Mouse (Mus musculus) frontal cortex, adult 2 months (tissue): ENCODE measurements around the gene Rab28. TPM values are rescaled to one million over a fixed set of nuclear protein-coding genes. Genes with fewer than 3 reads are reported as not detected.

Source experiments
- DNase-seq, 2 experiments: peaks; one replicate each; pipeline ENCODE4 v3.0.0; 2022; ENCODE audit warnings: low spot score in 1 of 2; ENCODE audit errors: extremely low spot score in 1 of 2
- polyA plus RNA-seq: library from polyadenylated mRNA; depleted of rRNA; stranded (reverse); fragments of >200 nt; gene quantifications from 2 replicates; pipeline ENCODE4 v1.2.3, GENCODE M21; 2012; rRNA removed

The Rab28 gene
- polyA plus RNA-seq, 1 experiment = 82.0 TPM

GRCm38 (mm10) chr5:41627224-41628144 lies 80.5 kb downstream of the Rab28 start:
- DNase-seq = peak in 1 of 2 experiments; percentile 12

DNA sequence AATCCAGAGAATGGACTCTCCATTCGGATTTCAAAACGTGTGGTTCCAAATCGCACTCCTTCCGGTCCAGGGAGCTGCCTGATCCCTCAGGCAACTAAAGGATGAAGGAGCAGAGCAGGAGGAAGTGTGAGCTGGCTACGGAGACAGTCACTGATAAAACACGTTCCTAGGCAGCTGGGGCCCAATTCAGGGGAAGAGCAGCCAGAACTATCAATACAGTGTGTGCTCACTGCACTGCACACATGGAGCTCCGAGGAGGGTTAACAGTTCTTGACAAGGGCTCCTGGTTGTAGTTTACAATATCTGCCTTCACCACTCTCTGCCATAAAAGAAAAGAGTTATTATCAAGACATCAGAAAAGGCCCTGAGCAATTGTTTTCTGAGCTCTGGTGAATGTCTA lies 82.4 kb downstream of the Rab28 start:
- no peak for DNase-seq

DNA sequence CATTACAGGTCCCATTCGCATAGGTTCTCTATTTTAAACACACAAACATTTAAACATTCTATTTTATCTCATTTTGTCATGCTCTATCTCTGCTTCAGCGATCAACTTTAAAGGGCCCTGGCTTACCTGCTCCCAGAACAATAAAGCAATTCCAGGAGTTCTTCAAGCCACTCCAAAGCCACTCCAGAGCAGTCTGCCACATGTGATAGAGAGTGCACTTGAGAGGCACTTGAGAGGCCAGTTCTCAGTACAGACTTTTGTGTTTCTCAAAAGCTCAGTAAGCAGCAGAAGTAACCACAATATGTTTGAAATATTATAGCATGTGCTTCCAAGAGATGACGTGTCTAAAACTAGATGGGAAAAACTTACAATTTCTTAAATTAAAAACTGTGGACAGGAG lies 86.2 kb downstream of the Rab28 start:
- DNase-seq = no peak

GRCm38 (mm10) chr5:41618966-41619365 lies 89.0 kb downstream of the Rab28 start:
- peak; percentile 30 to 51 for DNase-seq

- DNase-seq = peak in 1 of 2 experiments; percentile 71
These were observed 97.4 kb downstream of the Rab28 start for GRCm38 (mm10) chr5:41610447-41611030.

- peak in 1 of 2 experiments; percentile 22 for DNase-seq
These were observed 111.5 kb downstream of the Rab28 start for GRCm38 (mm10) chr5:41596242-41597117.

DNA sequence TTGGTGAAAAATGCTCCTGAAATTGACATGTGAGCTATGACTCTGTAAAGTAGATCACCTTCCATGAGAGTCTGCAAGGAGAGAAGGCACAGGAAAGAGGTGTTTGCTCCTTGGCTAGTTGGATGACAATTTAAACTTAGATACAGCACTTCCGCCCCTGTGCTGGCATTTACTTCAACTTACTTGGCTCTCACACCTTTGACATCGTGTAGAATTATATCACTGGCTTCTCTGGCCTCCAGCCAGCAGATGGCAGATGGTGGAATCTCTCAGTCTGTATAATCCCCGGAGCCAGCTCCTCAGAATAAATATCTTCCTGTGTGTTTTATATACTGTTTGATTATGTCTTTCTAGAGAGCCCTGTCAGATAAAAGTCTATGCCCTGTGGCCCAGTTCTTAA lies 112.8 kb downstream of the Rab28 start:
- peak; percentile 53 to 75 for DNase-seq

GRCm38 (mm10) chr5:41578051-41578450 lies 129.9 kb downstream of the Rab28 start:
- DNase-seq = no peak

Other genes starting within 250 kb of the Rab28 start
- gene Nkx3-2, start 56.3 kb upstream of the Rab28 start, polyA plus RNA-seq = not detected in 2 replicates
- gene Bod1l, start 136.2 kb upstream of the Rab28 start, polyA plus RNA-seq = 16.8 and 17.8 TPM in 2 replicates